Mouse (Mus musculus) limb, embryonic 10.5 days (tissue): Measurements from ENCODE around the gene Polr2l. TPM values are rescaled to one million over a fixed set of nuclear protein-coding genes. Genes with fewer than 3 reads are reported as not detected.

ENCODE experiments used
- DNase-seq: peaks from one replicate; pipeline ENCODE4 v3.0.0-alpha.2; 2017; ENCODE audit warnings: low spot score
- H3K27ac ChIP-seq: fragments of 300-500 bp; sonication (generic); 2 replicates; pipeline ENCODE4 v1.5.1; 2016; ENCODE audit warnings: mild to moderate bottlenecking
- H3K27me3 ChIP-seq: fragments of 300-500 bp; sonication (generic); 2 replicates; pipeline ENCODE4 v1.6.1; 2016; ENCODE audit warnings: low read depth, mild to moderate bottlenecking; ENCODE audit not compliant: poor library complexity, severe bottlenecking
- H3K36me3 ChIP-seq: fragments of 300-500 bp; sonication (generic); 2 replicates; pipeline ENCODE4 v1.6.1; 2016; ENCODE audit warnings: mild to moderate bottlenecking, moderate library complexity
- H3K4me1 ChIP-seq: fragments of 300-500 bp; sonication (generic); 2 replicates; pipeline ENCODE4 v1.6.1; 2016
- H3K4me3 ChIP-seq: fragments of 300-500 bp; sonication (generic); 2 replicates; pipeline ENCODE4 v1.5.1; 2016; ENCODE audit warnings: mild to moderate bottlenecking, moderate library complexity
- H3K9me3 ChIP-seq: fragments of 300-500 bp; sonication (generic); replicated peaks from 2 replicates; pipeline ENCODE4 v1.6.1; 2016; ENCODE audit warnings: mild to moderate bottlenecking
- WGBS: fragments of 180-500 bp; shearing (Covaris S2); methylation state at CpG from one replicate; pipeline ENCODE4 v1.1.7; 2016; 5-methylcytosine and 5-hydroxymethylcytosine counted together
- polyA plus RNA-seq: library from polyadenylated mRNA; unstranded; fragments of >200 nt; fragmentation: Nextera tagmentation; extraction: Ambion mirVana; gene quantifications from 2 replicates; pipeline ENCODE4 v1.2.1, GENCODE M21; 2016

The Polr2l gene
- polyA plus RNA-seq, 1 experiment from 2014 or later: 77.2 TPM

- DNase-seq: no peak
- Histone ChIP-seq H3K36me3 (peaks cover 5% of the 10 kb centered on the region; the same call in 1 of the 2 replicates), H3K27ac (peak overlapping the region; percentile 68), H3K4me3 (peak overlapping the region; percentile 59), H3K4me1 (peaks cover 60% of the 10 kb centered on the region), H3K27me3 (peaks cover 99% of the 10 kb centered on the region), H3K9me3 (no peaks in the 10 kb centered on the region)
- WGBS: 2% methylated on average over 59 of the region's 59 CpGs
These were observed 13.2 kb downstream of the Polr2l start for GRCm38 (mm10) chr7:141461521-141462332.

GRCm38 (mm10) chr7:141460391-141461113 is 14.4 kb downstream of the Polr2l start, which contains the start of gene Cracr2b:
TSS of gene Cracr2b (plus strand) at chr7:141461094.
- H3K4me3 ChIP-seq: peak within 1 kb of the TSS; percentile 59
- H3K27ac ChIP-seq: peak within 1 kb of the TSS; percentile 68

GRCm38 (mm10) chr7:141460001-141460390 is 14.9 kb downstream of the Polr2l start:
- H3K4me1 ChIP-seq: peaks cover 62% of the 10 kb centered on the region

More at GRCm38 (mm10) chr7:141460391-141461113, 14.4 kb downstream of the Polr2l start, which contains the start of gene Cracr2b:
- peaks cover 62% of the 10 kb centered on the region for H3K4me1 ChIP-seq
- no peaks in the 10 kb centered on the region for H3K9me3 ChIP-seq
- DNase-seq: no peak
- peaks cover 5% of the 10 kb centered on the region; the same call in 1 of the 2 replicates for H3K36me3 ChIP-seq
- 75% methylated on average over 15 of the region's 15 CpGs for WGBS
- H3K27me3 ChIP-seq: peaks cover 91% of the 10 kb centered on the region

GRCm38 (mm10) chr7:141459301-141459711 is 15.6 kb downstream of the Polr2l start:
- no peak overlapping the region for H3K4me3 ChIP-seq
- peaks cover 62% of the 10 kb centered on the region for H3K4me1 ChIP-seq
- no peak for DNase-seq
- 85% methylated on average over 17 of the region's 17 CpGs for WGBS
- no peak overlapping the region for H3K27ac ChIP-seq
- peaks cover 5% of the 10 kb centered on the region; the same call in 1 of the 2 replicates for H3K36me3 ChIP-seq
- H3K27me3 ChIP-seq: peaks cover 79% of the 10 kb centered on the region
- no peaks in the 10 kb centered on the region for H3K9me3 ChIP-seq

More at GRCm38 (mm10) chr7:141460001-141460390, 14.9 kb downstream of the Polr2l start:
- H3K27me3 ChIP-seq: peaks cover 86% of the 10 kb centered on the region
- 0 out of 2 replicates have a peak overlapping the region, but pooled peaks have one; percentile 11 for H3K27ac ChIP-seq
- H3K9me3 ChIP-seq: no peaks in the 10 kb centered on the region
- WGBS: 78% methylated on average over 5 of the region's 5 CpGs
- H3K4me3 ChIP-seq: no peak overlapping the region
- H3K36me3 ChIP-seq: peaks cover 5% of the 10 kb centered on the region; the same call in 1 of the 2 replicates
- no peak for DNase-seq

GRCm38 (mm10) chr7:141458661-141459060 is 16.3 kb downstream of the Polr2l start:
- Histone ChIP-seq H3K4me3 (no peak overlapping the region), H3K4me1 (peaks cover 56% of the 10 kb centered on the region), H3K36me3 (peaks cover 5% of the 10 kb centered on the region; the same call in 1 of the 2 replicates), H3K9me3 (no peaks in the 10 kb centered on the region), H3K27me3 (peaks cover 73% of the 10 kb centered on the region), H3K27ac (no peak overlapping the region)
- DNase-seq: no peak
- 87% methylated on average over 11 of the region's 11 CpGs for whole genome bisulfite sequencing

- peak; percentile 68 for DNase-seq
- WGBS: 81% methylated on average over 15 of the region's 15 CpGs
These were observed 16.8 kb downstream of the Polr2l start for GRCm38 (mm10) chr7:141457986-141458660.

GRCm38 (mm10) chr7:141457236-141457635 is 17.7 kb downstream of the Polr2l start:
- peaks cover 58% of the 10 kb centered on the region for H3K27me3 ChIP-seq
- no peak overlapping the region for H3K4me3 ChIP-seq
- H3K9me3 ChIP-seq: no peaks in the 10 kb centered on the region
- no peak overlapping the region for H3K27ac ChIP-seq
- H3K4me1 ChIP-seq: peaks cover 42% of the 10 kb centered on the region
- 91% methylated on average over 14 of the region's 14 CpGs for WGBS
- DNase-seq: no peak
- H3K36me3 ChIP-seq: peaks cover 7% of the 10 kb centered on the region

More at GRCm38 (mm10) chr7:141457986-141458660, 16.8 kb downstream of the Polr2l start:
- Histone ChIP-seq H3K9me3 (no peaks in the 10 kb centered on the region), H3K36me3 (peaks cover 5% of the 10 kb centered on the region; the same call in 1 of the 2 replicates), H3K4me1 (peaks cover 51% of the 10 kb centered on the region), H3K27ac (no peak overlapping the region), H3K4me3 (no peak overlapping the region), H3K27me3 (peaks cover 67% of the 10 kb centered on the region)

GRCm38 (mm10) chr7:141456739-141457138 is 18.2 kb downstream of the Polr2l start:
- peaks cover 53% of the 10 kb centered on the region for H3K27me3 ChIP-seq
- no peak overlapping the region for H3K27ac ChIP-seq
- no peaks in the 10 kb centered on the region for H3K9me3 ChIP-seq
- H3K36me3 ChIP-seq: peaks cover 12% of the 10 kb centered on the region
- no peak overlapping the region; the same call in 1 of the 2 replicates for H3K4me3 ChIP-seq
- H3K4me1 ChIP-seq: peaks cover 37% of the 10 kb centered on the region
- no peak for DNase-seq
- whole genome bisulfite sequencing: 86% methylated on average over 6 of the region's 6 CpGs

- H3K9me3 ChIP-seq: no peaks in the 10 kb centered on the region
- peak; percentile 58 for DNase-seq
These were observed 19.2 kb downstream of the Polr2l start for GRCm38 (mm10) chr7:141455610-141456314.

GRCm38 (mm10) chr7:141454967-141455551 is 19.9 kb downstream of the Polr2l start, which contains the start of gene Pnpla2:
TSS of gene Pnpla2 (plus strand) at chr7:141455198.
- peak; percentile 93 for DNase-seq
- peaks cover 28% of the 10 kb centered on the region for H3K36me3 ChIP-seq
- peaks cover 37% of the 10 kb centered on the region for H3K27me3 ChIP-seq
- H3K4me3 ChIP-seq: peak within 1 kb of the TSS; percentile 60
- H3K4me1 ChIP-seq: peaks cover 28% of the 10 kb centered on the region
- WGBS: under 1% methylated on average over 45 of the region's 45 CpGs
- peak within 1 kb of the TSS; percentile 69 for H3K27ac ChIP-seq
- no peaks in the 10 kb centered on the region for H3K9me3 ChIP-seq

More at GRCm38 (mm10) chr7:141455610-141456314, 19.2 kb downstream of the Polr2l start:
- Histone ChIP-seq H3K36me3 (peaks cover 21% of the 10 kb centered on the region), H3K27ac (peak overlapping the region; percentile 69), H3K4me1 (peaks cover 29% of the 10 kb centered on the region), H3K27me3 (peaks cover 44% of the 10 kb centered on the region), H3K4me3 (peak overlapping the region; percentile 60)
- WGBS: 1% methylated on average over 23 of the region's 23 CpGs

GRCm38 (mm10) chr7:141453636-141454035 is 21.3 kb downstream of the Polr2l start:
- DNase-seq: no peak
- Histone ChIP-seq H3K27ac (no peak overlapping the region), H3K27me3 (peaks cover 22% of the 10 kb centered on the region), H3K9me3 (no peaks in the 10 kb centered on the region), H3K4me1 (peaks cover 33% of the 10 kb centered on the region), H3K36me3 (peaks cover 38% of the 10 kb centered on the region), H3K4me3 (no peak overlapping the region)
- WGBS: 71% methylated on average over 2 of the region's 2 CpGs
